Mouse (Mus musculus): Measurements from ENCODE around the gene 9330159F19Rik. TPM values are rescaled to one million over a fixed set of nuclear protein-coding genes. Genes with fewer than 3 reads are reported as not detected.

Gene 9330159F19Rik
- total RNA-seq, 2 experiments from 2014 or later = not detected

Other genes starting within 250 kb of the 9330159F19Rik start
- gene 2310057J18Rik, start 225.3 kb upstream of the 9330159F19Rik start, total RNA-seq (2015; ENCODE audit: low replicate concordance) = not detected in 2 replicates
- not detected in 2 replicates for gene 2310057J18Rik, start 225.3 kb upstream of the 9330159F19Rik start, total RNA-seq (2017; ENCODE audit: low replicate concordance)
- gene Soga3, start 67.8 kb upstream of the 9330159F19Rik start, total RNA-seq (2015; ENCODE audit: low replicate concordance) = not detected in 2 replicates
- not detected in 2 replicates for gene Soga3, start 67.8 kb upstream of the 9330159F19Rik start, total RNA-seq (2017; ENCODE audit: low replicate concordance)
- gene Gm49353, start 12.7 kb upstream of the 9330159F19Rik start, total RNA-seq (2015; ENCODE audit: low replicate concordance) = not detected in 2 replicates
- gene Gm49353, start 12.7 kb upstream of the 9330159F19Rik start, total RNA-seq (2017; ENCODE audit: low replicate concordance) = not detected in 2 replicates
- gene Echdc1, start 101.6 kb downstream of the 9330159F19Rik start, total RNA-seq (2015; ENCODE audit: low replicate concordance) = 2.7 and 5.0 TPM in 2 replicates
- gene Echdc1, start 101.6 kb downstream of the 9330159F19Rik start, total RNA-seq (2017; ENCODE audit: low replicate concordance) = 3.8 and 10.3 TPM in 2 replicates
- 8.8 and 11.5 TPM in 2 replicates for gene Rnf146, start 150.8 kb downstream of the 9330159F19Rik start, total RNA-seq (2015; ENCODE audit: low replicate concordance)
- gene Rnf146, start 150.8 kb downstream of the 9330159F19Rik start, total RNA-seq (2017; ENCODE audit: low replicate concordance) = 16.4 and 24.6 TPM in 2 replicates